Mouse (Mus musculus) thymus, adult 2 months (tissue): ENCODE measurements around the gene Ntrk3.

Source experiments
- CTCF ChIP-seq: fragments of 200-500 bp; IDR thresholded peaks from 2 replicates; pipeline ENCODE4 v1.5.1; 2012; ENCODE audit warnings: mild to moderate bottlenecking, control low read depth, low read length, moderate library complexity, borderline replicate concordance; ENCODE audit not compliant: control insufficient read depth, poor library complexity, insufficient read depth; ENCODE audit errors: extremely low read depth
- POLR2A ChIP-seq: fragments of 200-500 bp; IDR thresholded peaks from 2 replicates; pipeline ENCODE4 v1.6.1; 2012; ENCODE audit warnings: mild to moderate bottlenecking, low read length, control low read depth, moderate library complexity; ENCODE audit not compliant: control insufficient read depth, poor library complexity, insufficient read depth; ENCODE audit errors: extremely low read depth

DNA sequence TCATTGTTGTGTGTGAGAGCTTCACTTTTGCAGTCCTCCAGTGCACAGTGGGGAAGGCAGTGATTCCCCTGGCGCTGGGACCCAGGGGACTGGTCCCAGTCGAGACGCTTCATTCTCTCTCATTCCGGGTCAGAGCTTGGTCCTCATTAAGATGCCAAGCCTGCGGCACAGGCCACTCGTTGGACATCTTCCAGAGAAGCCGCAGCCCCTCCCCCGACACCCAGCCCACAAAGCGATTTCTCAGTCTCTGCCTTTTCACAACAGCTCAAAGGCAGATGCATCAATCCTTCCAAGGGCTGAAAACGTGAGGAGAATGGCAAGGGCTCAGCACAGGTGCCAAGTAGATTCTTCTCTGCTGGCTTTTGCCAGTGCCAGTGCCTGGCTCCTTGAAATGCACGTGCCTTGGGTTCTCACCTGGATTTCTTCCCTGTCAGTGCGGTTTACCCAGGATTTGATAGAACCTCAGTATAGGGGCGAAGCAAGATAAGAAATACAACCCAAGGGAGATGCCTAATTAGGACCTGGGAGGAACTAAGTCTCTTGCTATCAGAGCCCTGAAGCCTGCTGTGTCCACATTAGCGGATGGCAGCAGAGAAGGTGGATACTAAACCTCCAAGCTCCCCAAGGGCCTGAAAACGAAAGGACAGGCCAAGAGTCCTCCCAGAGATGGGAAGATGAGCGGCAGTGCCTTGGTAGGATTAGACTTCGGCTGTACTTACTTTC is 546.7 kb downstream of the Ntrk3 start:
- TF ChIP-seq CTCF (no peak), POLR2A (no peak)
